Mouse (Mus musculus): ENCODE data around the gene Zfp518a.

Zfp518a gene

DNA sequence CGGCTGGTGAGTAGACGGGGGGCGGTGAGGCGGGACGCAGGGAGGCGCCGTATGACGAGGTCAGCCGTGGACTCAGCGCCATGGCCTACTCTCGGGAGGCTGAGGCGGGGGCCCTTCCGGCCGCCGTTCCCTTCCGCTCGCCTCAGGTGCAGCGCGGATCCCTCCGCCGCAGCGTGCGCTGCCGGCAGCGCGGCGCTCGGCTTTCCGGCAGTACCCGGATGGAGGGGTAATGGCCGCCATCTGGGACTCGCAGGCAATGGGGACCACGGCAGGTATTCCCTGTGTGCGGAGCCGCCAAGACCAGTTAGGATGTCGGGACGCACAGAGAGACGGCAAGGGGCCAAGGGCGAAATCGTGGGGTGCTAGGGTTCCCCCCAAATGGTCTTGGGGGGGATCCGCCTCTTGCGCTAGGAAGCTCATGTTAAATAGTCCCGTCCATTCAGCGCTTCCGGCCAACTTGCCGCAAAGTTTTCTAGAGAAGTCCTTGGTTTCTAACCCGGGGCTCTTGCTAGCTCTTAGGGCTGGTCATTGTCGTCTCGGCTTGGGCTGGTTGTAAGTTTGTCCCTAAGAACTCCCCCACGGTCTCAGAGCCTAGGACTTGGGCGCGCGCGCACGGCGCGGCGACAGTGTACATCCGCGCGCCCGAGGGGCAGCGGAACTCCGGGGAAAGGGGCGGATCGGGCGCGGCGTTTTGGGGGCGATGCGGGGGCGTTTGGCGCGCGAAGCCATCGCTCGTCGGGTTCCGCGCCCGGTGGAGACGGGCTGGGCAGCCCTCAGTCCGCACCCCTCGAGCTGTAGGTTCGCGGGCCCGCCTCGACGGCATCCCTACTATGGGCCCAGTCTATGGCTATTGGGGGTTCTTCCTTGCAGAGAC lies at the start of gene Zfp518a:
TSS of gene Zfp518a (plus strand) at position 187 of the 874 bp plus-strand sequence.
- DNase-seq: peak; percentile 88

- DNase-seq: no peak
Measured at GRCm38 (mm10) chr19:40844731-40845130, 49.8 kb upstream of the Zfp518a start.

DNA sequence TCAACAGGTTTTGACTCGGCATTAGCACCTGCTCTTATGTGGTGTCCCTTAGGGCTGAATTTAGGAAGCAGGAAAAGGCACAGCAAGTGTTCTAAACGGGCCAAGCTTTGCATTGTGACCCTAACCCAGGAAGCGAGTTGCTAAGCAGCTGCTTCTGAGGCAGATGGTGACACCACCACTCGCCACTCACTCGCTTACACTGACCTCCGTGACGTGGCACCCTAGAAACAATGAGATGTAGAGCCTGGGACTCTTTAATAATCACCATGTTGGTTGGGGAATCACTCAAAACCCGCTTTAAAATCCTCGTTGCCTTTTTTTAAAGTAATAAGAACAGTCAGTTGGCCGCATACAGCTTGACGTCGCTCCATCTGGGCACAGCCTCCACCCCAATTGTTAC lies 45.1 kb upstream of the Zfp518a start:
- no peak for DNase-seq

GRCm38 (mm10) chr19:40859555-40859954 lies 35.0 kb upstream of the Zfp518a start:
- peak; percentile 47 for DNase-seq

GRCm38 (mm10) chr19:40868284-40868683 lies 26.2 kb upstream of the Zfp518a start:
- no peak for DNase-seq

- no peak for DNase-seq
Measured at GRCm38 (mm10) chr19:40869425-40870105, 24.9 kb upstream of the Zfp518a start.

- peak; percentile 91 for DNase-seq
Measured at GRCm38 (mm10) chr19:40872955-40873665, 21.4 kb upstream of the Zfp518a start.

- no peak for DNase-seq
Measured at GRCm38 (mm10) chr19:40881700-40882099, 12.8 kb upstream of the Zfp518a start.

DNA sequence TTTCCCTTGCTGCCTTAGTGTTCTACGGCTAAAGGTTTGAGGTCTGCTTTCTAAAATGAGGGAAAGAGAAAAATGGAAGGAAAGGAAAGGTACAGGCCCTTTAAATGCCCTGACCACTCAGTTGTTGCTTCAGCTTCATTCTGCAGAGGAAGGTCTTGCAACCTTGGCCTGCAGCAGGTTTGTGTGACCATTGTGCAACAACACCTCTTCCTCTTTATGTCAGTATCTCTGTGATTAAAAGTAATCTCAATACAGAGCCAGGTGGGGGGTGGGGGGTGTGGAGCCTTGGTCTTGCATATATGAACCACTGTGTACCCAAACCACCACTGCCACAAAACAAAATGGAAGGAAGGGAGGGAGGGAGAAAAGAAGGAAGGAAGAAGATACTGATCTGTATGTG lies 5.6 kb upstream of the Zfp518a start:
- DNase-seq: no peak

DNA sequence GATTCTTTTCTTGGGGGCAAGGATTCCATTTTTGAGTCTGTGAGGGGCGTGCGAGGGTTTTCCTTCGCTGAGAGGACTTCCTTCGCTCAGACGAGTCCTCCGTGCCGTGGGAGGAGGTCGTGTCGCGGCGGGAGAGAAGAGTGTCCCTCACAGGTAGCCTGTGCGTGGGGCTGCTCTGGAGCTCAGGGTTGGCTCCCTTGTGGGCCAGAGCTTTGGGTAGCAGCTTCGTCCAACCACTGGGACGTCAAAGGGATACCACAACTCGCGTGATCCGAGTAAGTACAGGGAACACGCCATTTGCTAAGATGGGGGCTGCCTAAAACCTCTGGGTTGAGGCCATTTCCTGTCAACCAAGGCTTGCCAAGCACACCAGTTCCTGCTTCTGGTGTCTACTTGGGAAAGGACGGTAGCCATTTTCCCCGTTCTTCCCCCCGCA lies 416 bp upstream of the Zfp518a start:
- no peak for DNase-seq

- DNase-seq: no peak
Measured at GRCm38 (mm10) chr19:40895393-40895703, 843 bp downstream of the Zfp518a start.

DNA sequence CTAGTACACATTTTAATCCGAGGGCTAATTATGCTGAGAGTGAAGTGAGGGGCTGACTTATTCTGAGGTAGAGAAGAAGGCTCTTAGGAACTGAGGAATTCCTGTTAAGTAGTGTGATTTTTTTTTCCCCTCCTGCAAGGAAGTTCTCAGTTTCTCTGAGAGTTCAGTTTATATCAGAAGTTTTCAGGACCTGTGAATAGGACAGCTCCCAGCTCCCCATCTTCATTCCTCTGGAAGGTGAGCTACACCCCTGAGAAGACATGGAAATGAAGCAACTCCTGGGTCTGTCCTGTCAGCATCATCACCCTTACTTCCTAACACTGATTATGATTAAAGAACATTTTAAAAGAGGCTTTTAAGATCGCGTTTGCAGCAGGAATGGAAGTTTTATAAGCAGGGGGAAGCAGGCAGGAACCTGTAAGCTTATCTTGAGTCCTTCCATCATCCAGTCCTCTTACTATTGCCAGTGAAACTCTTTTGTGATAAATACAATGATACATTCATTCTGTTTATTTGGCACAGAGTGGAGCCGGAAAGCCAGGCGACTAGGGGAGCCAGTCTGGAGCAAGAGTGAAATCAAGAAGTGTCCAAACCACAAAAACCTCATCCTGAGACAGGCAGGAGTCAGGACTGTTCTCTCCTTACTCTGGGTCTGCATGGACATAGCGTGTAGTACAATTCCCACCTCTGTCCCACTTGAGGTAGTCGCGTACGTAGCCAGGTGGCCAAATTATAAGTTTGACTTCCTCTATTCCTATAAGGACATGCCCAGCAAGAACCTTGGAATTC lies 37.3 kb downstream of the Zfp518a start:
- DNase-seq: no peak

DNA sequence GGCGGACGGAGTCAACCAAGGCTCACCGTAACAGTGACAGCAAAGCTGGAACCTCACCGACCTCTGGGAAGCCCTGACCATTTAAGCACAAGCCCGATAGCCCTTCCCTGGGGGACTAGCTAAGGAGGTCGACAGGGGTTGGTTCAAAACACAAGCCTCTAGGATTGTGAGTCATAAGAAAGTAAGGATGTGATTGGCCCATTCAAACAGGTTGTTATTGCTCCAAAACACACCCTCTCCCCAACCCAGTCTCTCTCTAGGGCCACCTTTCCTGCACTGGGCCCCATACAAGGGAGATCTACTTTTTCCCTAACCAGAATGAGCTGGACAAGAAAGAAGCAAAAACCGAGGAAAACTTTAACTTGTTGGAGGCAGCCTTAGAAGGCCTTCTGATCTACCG lies 40.9 kb downstream of the Zfp518a start:
- DNase-seq: no peak

DNA sequence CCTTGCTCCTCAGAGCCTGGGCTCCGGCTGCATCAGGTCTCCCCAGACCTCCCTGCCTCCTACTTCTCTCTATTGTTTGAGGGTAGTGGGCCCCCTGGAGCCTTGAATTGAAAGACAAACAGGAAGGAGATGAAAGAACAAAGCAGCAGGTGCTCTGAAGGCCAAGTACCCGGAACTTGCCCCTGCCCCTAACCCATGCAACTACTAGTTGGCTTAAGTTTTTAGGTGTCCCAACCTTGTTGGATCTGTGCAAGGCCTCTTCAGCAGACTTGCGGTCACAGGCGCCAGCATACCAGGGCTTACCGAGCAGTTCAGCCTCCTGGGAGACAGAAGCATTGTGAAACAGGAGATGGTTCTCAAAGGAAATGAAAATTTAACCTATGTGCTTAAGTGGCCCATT lies 41.5 kb downstream of the Zfp518a start:
- DNase-seq: no peak

GRCm38 (mm10) chr19:40943552-40943951 lies 49.0 kb downstream of the Zfp518a start:
- DNase-seq: no peak

DNA sequence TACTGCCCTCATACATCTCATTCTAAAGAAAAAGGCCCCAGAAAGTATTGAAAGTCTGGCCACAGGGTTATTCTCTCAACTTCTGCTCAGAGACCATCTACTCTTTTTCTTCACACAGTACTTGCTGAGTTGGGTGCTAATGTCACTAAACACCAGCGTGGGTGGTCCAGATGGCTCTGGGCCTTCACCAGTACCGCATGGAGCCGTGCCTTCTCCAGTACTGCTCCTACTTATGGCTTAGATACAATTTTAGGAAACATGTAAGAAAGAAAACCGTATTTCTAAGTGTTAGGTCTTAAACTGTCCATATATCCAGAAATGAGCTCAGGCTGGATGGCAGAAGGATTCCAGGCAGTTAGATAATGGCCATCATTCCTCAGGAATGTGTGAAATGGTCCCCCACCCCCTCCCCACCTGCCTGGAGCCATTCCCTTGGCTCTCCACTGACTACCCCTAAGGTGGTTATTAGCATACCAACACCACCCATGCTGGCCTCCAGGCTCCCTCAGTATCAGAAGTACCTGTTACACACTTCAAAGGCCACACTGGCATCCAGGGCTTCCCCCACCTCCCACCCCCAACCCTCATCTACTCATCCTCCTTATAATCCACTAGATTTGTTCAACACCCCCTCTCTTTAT lies 52.6 kb downstream of the Zfp518a start:
- DNase-seq: no peak

GRCm38 (mm10) chr19:40958981-40959380 lies 64.5 kb downstream of the Zfp518a start:
- DNase-seq: no peak

GRCm38 (mm10) chr19:40962988-40963387 lies 68.5 kb downstream of the Zfp518a start:
- DNase-seq: peak; percentile 66

- DNase-seq: no peak
Measured at GRCm38 (mm10) chr19:40964367-40964891, 69.9 kb downstream of the Zfp518a start.

GRCm38 (mm10) chr19:40964936-40965850 lies 70.7 kb downstream of the Zfp518a start:
- no peak for DNase-seq

All from lung, postnatal 14 days (tissue).